Mouse (Mus musculus): Measurements from ENCODE around the gene 4930451I11Rik. TPM values are rescaled to one million over a fixed set of nuclear protein-coding genes. Genes with fewer than 3 reads are reported as not detected.

The 4930451I11Rik gene
- total RNA-seq, 2 experiments from 2014 or later, result not detected

DNA sequence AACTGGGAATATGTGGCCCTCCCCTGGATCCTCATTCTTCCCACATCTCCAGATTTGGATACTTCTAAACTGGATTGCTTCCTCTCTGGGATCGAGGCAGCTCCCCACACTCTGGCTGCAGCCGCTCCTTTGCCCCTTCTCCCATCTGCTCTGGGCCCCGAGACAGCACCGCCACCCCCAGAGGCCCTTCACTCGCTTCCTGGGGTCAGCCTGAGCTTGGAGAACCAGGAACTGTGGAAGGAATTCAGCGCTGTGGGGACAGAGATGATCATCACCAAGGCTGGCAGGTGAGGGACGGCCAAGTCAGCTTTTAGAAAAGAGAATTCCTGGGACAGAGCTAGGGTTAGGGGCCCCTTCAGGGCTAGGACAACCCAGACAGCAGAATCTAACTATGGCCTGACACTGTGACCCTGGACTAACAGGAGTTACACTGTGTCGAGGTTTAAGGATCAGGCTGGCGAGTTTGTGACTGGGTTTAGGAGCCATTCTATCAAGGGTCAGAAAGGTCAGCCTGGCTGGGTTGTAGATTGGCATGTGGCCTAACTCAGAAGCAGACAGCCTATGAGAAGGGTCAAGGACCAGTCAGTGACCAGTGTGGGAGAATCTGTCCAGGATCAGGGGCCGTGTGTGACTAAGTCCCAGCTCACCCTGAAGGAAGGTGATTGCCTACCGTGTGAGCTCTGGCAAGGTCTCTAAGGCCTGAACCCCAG, 49.6 kb downstream of the 4930451I11Rik start:
- DNase-seq (ENCODE audit: low spot score in 2 of 2), result no peak

- no peak for DNase-seq (ENCODE audit: low spot score in 2 of 2)
Observed at GRCm38 (mm10) chr7:126780971-126781635, 50.3 kb downstream of the 4930451I11Rik start, which contains the start of gene Tbx6. Gene Tbx6, plus strand, starts transcription at chr7:126781483.

Other genes starting within 250 kb of the 4930451I11Rik start
- 1 to 10 TPM; 1.1 to 1.2 TPM for gene Apobr, start 246.7 kb downstream of the 4930451I11Rik start, total RNA-seq (2021)
- gene Cln3, start 245.8 kb downstream of the 4930451I11Rik start, total RNA-seq (2021), result 10 to 100 TPM; 30.7 to 32.1 TPM
- not detected for gene Il27, start 236.7 kb downstream of the 4930451I11Rik start, total RNA-seq (2021)
- 10 to 100 TPM in 1 of 2 experiments, 1 to 10 TPM in 1; 7.5 to 15.3 TPM for gene Nupr1, start 200.8 kb downstream of the 4930451I11Rik start, total RNA-seq (2021)
- 10 to 100 TPM; 30.4 to 33.5 TPM for gene Sgf29, start 182.3 kb downstream of the 4930451I11Rik start, total RNA-seq (2021)
- gene Sult1a1, start 155.2 kb downstream of the 4930451I11Rik start, total RNA-seq (2021), result 10 to 100 TPM; 24.0 to 45.6 TPM
- gene Bola2, start 136.2 kb downstream of the 4930451I11Rik start, total RNA-seq (2021), result 10 to 100 TPM; 85.4 to 98.8 TPM
- gene Slx1b, start 135.9 kb downstream of the 4930451I11Rik start, total RNA-seq (2021), result 10 to 100 TPM; 18.4 to 18.9 TPM
- gene Coro1a, start 123.9 kb downstream of the 4930451I11Rik start, total RNA-seq (2021), result 10 to 100 TPM; 15.5 to 18.9 TPM
- 100 to 1,000 TPM; 162 to 172 TPM for gene Mapk3, start 72.0 kb downstream of the 4930451I11Rik start, total RNA-seq (2021)
- 1 to 10 TPM; 9.3 to 9.5 TPM for gene Gdpd3, start 65.3 kb downstream of the 4930451I11Rik start, total RNA-seq (2021)
- 100 to 1,000 TPM; 112 to 122 TPM for gene Ypel3, start 54.7 kb downstream of the 4930451I11Rik start, total RNA-seq (2021)
- under 1 TPM; 0.65 to 0.90 TPM for gene Tbx6, start 50.2 kb downstream of the 4930451I11Rik start, total RNA-seq (2021)
- 100 to 1,000 TPM; 134 to 142 TPM for gene Ppp4c, start 39.1 kb downstream of the 4930451I11Rik start, total RNA-seq (2021)
- 10 to 100 TPM; 16.7 to 18.0 TPM for gene Fam57b, start 34.0 kb downstream of the 4930451I11Rik start, total RNA-seq (2021)
- gene Doc2a, start 15.8 kb upstream of the 4930451I11Rik start, total RNA-seq (2021), result 1 to 10 TPM; 3.1 to 3.6 TPM
- gene Hirip3, start 30.3 kb upstream of the 4930451I11Rik start, total RNA-seq (2021), result 10 to 100 TPM; 32.3 to 41.4 TPM
- gene Ino80e, start 30.7 kb upstream of the 4930451I11Rik start, total RNA-seq (2021), result 10 to 100 TPM; 49.7 to 51.9 TPM
- gene Taok2, start 53.1 kb upstream of the 4930451I11Rik start, total RNA-seq (2021), result 100 to 1,000 TPM; 104 to 108 TPM
- gene Tmem219, start 91.3 kb upstream of the 4930451I11Rik start, total RNA-seq (2021), result 10 to 100 TPM; 34.9 to 39.0 TPM
- gene Kctd13, start 97.2 kb upstream of the 4930451I11Rik start, total RNA-seq (2021), result 10 to 100 TPM; 27.3 to 28.5 TPM
- 1 to 10 TPM; 3.0 to 3.7 TPM for gene Asphd1, start 117.9 kb upstream of the 4930451I11Rik start, total RNA-seq (2021)
- 10 to 100 TPM; 97.6 to 97.9 TPM for gene Sez6l2, start 118.9 kb upstream of the 4930451I11Rik start, total RNA-seq (2021)
- 10 to 100 TPM; 86.8 to 91.0 TPM for gene Cdipt, start 144.3 kb upstream of the 4930451I11Rik start, total RNA-seq (2021)
- gene Cdiptos, start 144.5 kb upstream of the 4930451I11Rik start, total RNA-seq (2021), result 1 to 10 TPM; 1.9 to 2.5 TPM
- gene Mvp, start 183.0 kb upstream of the 4930451I11Rik start, total RNA-seq (2021), result 10 to 100 TPM; 67.1 to 68.4 TPM
- 1 to 10 TPM; 3.5 to 8.3 TPM for gene Pagr1b, start 184.8 kb upstream of the 4930451I11Rik start, total RNA-seq (2021)
- gene Pagr1a, start 185.7 kb upstream of the 4930451I11Rik start, total RNA-seq (2021), result 10 to 100 TPM; 12.4 to 15.4 TPM
- gene Gm42742, start 189.5 kb upstream of the 4930451I11Rik start, total RNA-seq (2021), result 10 to 100 TPM; 34.8 to 36.6 TPM
- 10 to 100 TPM in 1 of 2 experiments, 1 to 10 TPM in 1; 7.4 to 11.1 TPM for gene Prrt2, start 189.6 kb upstream of the 4930451I11Rik start, total RNA-seq (2021)
- gene Maz, start 195.4 kb upstream of the 4930451I11Rik start, total RNA-seq (2021), result 100 to 1,000 TPM; 240 to 256 TPM
- 10 to 100 TPM; 45.2 to 45.9 TPM for gene Kif22, start 210.8 kb upstream of the 4930451I11Rik start, total RNA-seq (2021)